Mouse (Mus musculus) embryonic facial prominence, embryonic 12.5 days (tissue): ENCODE results near the gene Eps8l3. TPM values are rescaled to one million over a fixed set of nuclear protein-coding genes. Genes with fewer than 3 reads are reported as not detected.
A peak's percentile ranks its signal among the peaks of the same experiment; 100 is the strongest.

Source experiments
- ATAC-seq: fragments of 200-750 bp; cut with Nextera tagmentation; 2 replicates; pipeline ENCODE4 v1.8.0; 2017; ENCODE audit not compliant: insufficient number of reproducible peaks, insufficient read depth, low FRiP score, low TSS enrichment
- H3K27ac ChIP-seq: fragments of 300-500 bp; sonication (generic); 2 replicates; pipeline ENCODE4 v1.5.1; 2016; ENCODE audit warnings: mild to moderate bottlenecking
- H3K27me3 ChIP-seq: fragments of 300-500 bp; sonication (generic); 2 replicates; pipeline ENCODE4 v1.6.1; 2016; ENCODE audit warnings: mild to moderate bottlenecking, moderate library complexity
- H3K36me3 ChIP-seq: fragments of 300-500 bp; sonication (generic); 2 replicates; pipeline ENCODE4 v1.6.1; 2016; ENCODE audit warnings: mild to moderate bottlenecking
- H3K4me1 ChIP-seq: fragments of 300-500 bp; sonication (generic); 2 replicates; pipeline ENCODE4 v1.6.1; 2016
- H3K4me2 ChIP-seq: fragments of 300-500 bp; sonication (generic); replicated peaks from 2 replicates; pipeline ENCODE4 v1.6.1; 2016; ENCODE audit warnings: mild to moderate bottlenecking, moderate library complexity
- H3K4me3 ChIP-seq: fragments of 300-500 bp; sonication (generic); 2 replicates; pipeline ENCODE4 v1.5.1; 2016; ENCODE audit warnings: mild to moderate bottlenecking
- H3K9ac ChIP-seq: fragments of 300-500 bp; sonication (generic); 2 replicates; pipeline ENCODE4 v1.6.1; 2016; ENCODE audit warnings: mild to moderate bottlenecking, moderate library complexity
- H3K9me3 ChIP-seq: fragments of 300-500 bp; sonication (generic); 2 replicates; pipeline ENCODE4 v1.6.1; 2016; ENCODE audit warnings: mild to moderate bottlenecking, moderate library complexity
- WGBS: fragments of 180-500 bp; shearing (Covaris S2); methylation state at CpG from one replicate; pipeline ENCODE4 v1.1.7; 2016; 5-methylcytosine and 5-hydroxymethylcytosine counted together
- polyA plus RNA-seq: library from polyadenylated mRNA; unstranded; fragments of >200 nt; fragmentation: Nextera tagmentation; extraction: Ambion mirVana; gene quantifications from 2 replicates; pipeline ENCODE4 v1.2.1, GENCODE M21; 2016

The Eps8l3 gene
- polyA plus RNA-seq, 1 experiment from 2014 or later, result not detected

DNA sequence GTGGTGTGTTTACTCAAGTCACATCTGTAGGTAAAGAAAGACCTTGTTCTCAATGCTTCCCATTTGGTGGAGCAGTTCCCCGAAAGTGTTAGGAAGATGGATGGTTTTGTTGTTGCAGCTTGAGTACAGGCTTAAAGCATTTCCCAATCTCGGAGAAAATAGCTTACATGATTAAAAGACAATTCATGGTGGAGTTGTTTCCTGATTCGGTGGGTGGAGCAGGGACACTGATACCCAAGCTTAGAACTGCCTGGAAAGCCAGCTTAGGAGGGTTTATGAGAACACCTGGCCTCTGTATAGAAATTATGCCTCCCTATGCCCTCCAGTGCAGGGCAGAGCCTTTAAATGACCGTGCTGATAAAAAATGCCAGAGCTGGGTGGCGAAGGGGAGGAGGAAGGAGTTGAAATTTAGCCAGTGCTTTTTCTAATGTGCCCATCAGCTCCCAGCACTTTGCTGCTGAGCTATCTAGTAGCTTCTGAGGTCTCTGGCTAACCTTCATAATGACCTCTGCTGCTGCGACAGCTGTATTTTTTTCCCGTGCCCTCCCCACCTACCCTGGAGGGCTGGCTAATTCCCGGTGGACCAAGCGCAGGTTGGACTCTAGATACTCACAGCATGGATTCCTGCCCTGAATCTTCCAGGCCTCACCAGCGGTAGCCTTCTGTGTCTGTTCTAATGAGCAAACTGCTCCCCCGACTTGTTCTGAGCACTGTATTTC is 24.1 kb downstream of the Eps8l3 start:
- Histone ChIP-seq H3K4me1 (peaks cover 10% of the 10 kb centered on the region; the same call in 1 of the 2 replicates), H3K4me3 (no peak overlapping the region), H3K9me3 (no peaks in the 10 kb centered on the region), H3K27ac (no peak overlapping the region), H3K4me2 (no peak overlapping the region), H3K9ac (no peak overlapping the region), H3K27me3 (no peaks in the 10 kb centered on the region), H3K36me3 (peaks cover 18% of the 10 kb centered on the region)
- WGBS, result 69% methylated on average over 11 of the region's 11 CpGs
- no peak for ATAC-seq

DNA sequence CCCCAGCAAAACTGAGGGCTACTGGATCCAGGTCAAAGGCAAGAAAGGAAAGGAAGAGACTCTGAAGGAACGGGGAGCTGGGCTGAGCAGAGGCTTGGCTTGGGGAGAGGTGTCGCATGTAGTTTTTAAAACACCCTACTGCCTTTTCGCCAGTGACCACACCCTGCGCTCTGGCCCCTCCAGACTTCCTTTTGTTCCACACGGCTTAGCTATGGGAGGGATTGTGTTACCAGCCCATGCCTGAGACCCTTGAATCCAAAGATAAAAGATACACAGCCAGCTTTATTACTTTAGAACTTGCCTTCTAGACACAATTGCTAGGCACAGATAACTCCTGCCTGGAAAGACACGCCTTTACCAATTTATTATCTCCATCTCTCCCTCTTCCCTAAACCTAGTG is 28.9 kb downstream of the Eps8l3 start:
- Histone ChIP-seq H3K4me2 (no peak overlapping the region), H3K36me3 (no peaks in the 10 kb centered on the region), H3K4me3 (no peak overlapping the region), H3K27me3 (no peaks in the 10 kb centered on the region), H3K27ac (no peak overlapping the region), H3K9ac (no peak overlapping the region), H3K4me1 (peaks cover 8% of the 10 kb centered on the region; the same call in 1 of the 2 replicates), H3K9me3 (no peaks in the 10 kb centered on the region)
- WGBS, result 67% methylated on average over 6 of the region's 6 CpGs
- no peak for ATAC-seq

DNA sequence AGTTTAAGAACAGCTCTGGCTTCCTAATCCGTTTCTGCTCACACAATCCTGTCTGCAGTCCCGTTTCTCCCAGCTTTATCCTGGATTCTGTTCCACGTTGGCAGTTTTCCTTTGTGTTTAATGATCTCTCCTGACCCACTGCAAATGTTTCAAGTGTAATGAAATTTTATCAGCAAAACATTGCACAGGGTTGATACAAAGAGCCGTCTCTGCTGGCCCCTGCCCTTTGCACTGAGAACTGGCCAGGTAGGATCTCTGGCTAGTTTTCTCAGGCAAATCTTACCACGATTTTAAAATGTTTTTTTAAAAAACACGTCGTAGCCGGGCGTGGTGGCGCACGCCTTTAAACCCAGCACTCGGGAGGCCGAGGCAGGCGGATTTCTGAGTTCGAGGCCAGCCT is 39.6 kb downstream of the Eps8l3 start:
- Histone ChIP-seq H3K36me3 (no peaks in the 10 kb centered on the region), H3K4me1 (no peaks in the 10 kb centered on the region), H3K4me2 (no peak overlapping the region), H3K27me3 (no peaks in the 10 kb centered on the region), H3K27ac (no peak overlapping the region), H3K9me3 (no peaks in the 10 kb centered on the region), H3K9ac (no peak overlapping the region), H3K4me3 (no peak overlapping the region)
- ATAC-seq, result no peak
- 82% methylated on average over 15 of the region's 15 CpGs for WGBS

DNA sequence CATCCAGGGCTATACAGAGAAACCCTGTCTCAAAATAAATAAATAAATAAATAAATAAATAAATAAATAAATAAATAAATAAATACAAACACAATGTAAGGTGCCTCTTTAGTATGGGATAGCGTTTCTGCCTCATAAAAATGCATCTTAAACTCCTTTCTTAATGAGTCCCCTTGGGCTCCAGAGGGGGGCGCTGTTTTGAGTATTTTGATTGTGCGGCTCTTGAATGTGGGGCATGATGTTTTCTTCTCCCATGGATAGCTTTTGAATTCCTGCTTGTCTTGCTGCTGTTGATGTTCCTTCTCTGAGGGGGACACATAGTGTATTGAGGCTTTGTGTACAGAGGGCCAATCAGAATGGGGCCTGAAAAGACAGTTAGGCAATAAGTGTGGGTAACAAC is 40.1 kb downstream of the Eps8l3 start:
- H3K27ac ChIP-seq, result no peak overlapping the region
- H3K4me2 ChIP-seq, result no peak overlapping the region
- H3K36me3 ChIP-seq, result no peaks in the 10 kb centered on the region
- no peak for ATAC-seq
- no peak overlapping the region for H3K9ac ChIP-seq
- WGBS, result 81% methylated on average over 3 of the region's 3 CpGs
- no peaks in the 10 kb centered on the region for H3K27me3 ChIP-seq
- no peaks in the 10 kb centered on the region for H3K4me1 ChIP-seq
- no peaks in the 10 kb centered on the region for H3K9me3 ChIP-seq
- H3K4me3 ChIP-seq, result no peak overlapping the region

DNA sequence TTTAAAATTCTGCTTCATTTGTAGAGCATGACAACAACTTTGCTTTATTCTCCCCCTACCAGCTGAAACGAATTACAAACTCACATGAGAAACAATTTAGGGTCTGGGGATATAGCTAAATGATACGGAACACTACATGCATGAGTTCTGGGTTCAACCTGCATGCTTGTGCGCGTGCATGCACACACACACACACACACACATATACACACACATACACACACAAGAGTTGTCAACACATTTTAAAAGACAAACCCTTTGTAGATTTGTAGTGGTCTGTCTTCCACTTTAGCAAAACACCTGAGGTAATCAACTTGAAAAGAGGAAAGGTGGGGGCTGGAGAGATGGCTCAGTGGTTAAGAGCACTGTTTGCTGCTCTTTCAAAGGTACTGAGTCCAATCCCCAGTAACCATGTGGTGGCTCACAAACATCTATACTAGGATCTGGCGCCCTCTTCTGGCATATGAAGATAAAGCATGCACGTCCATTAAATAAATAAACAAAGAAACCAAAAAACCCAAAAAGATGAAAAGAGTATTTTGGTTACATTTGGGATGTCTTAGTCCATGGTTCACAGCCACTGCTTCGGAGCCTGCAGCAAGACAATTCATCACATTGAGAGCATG is 40.9 kb downstream of the Eps8l3 start:
- no peak for ATAC-seq
- Histone ChIP-seq H3K36me3 (no peaks in the 10 kb centered on the region), H3K4me3 (no peak overlapping the region), H3K9ac (no peak overlapping the region), H3K9me3 (no peaks in the 10 kb centered on the region), H3K27ac (no peak overlapping the region), H3K4me1 (no peaks in the 10 kb centered on the region), H3K4me2 (no peak overlapping the region), H3K27me3 (no peaks in the 10 kb centered on the region)
- WGBS, result 52% methylated on average over 7 of the region's 7 CpGs

DNA sequence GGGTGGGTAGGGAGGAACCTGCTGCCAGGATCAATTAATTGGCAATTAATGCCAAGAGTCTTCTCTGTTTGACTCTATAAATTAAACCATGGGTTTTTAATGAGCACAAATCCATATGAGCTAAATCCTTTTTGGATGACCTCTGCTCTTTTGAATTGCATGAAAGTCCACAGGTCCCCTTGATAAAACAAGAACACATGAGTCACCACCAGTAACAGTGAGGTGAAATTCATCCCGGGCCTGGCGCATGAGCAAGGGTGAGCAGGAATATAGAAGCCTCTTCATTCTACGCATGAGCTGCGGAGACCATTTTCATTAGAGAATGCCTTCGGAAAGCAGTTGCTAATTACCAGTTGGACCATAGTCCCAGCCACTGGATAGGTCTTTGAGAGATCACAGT is 43.3 kb downstream of the Eps8l3 start:
- Histone ChIP-seq H3K36me3 (no peaks in the 10 kb centered on the region), H3K4me3 (no peak overlapping the region), H3K4me2 (no peak overlapping the region), H3K9me3 (no peaks in the 10 kb centered on the region), H3K27me3 (no peaks in the 10 kb centered on the region), H3K27ac (no peak overlapping the region), H3K9ac (no peak overlapping the region), H3K4me1 (no peaks in the 10 kb centered on the region)
- ATAC-seq, result no peak
- 91% methylated on average over 5 of the region's 5 CpGs for WGBS

DNA sequence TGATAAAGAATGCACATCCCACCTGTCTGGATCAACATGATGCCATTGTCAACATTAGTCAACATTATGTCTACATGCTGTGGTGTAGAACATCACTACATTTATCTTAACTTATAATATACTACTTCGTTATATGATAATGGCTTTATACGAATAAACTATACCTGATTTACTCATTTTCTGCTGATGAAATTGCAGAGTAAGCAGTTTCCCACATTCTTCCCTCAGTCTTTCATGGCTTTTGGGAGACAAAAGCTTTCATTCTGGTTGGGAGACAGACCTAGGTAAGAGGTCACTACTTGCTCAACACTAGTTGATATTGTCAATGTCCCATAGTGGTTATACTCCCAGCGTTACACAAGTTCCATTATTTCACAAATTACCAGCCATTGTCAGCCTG is 48.3 kb downstream of the Eps8l3 start:
- Histone ChIP-seq H3K9me3 (no peaks in the 10 kb centered on the region), H3K4me2 (no peak overlapping the region), H3K27ac (no peak overlapping the region), H3K27me3 (no peaks in the 10 kb centered on the region), H3K4me1 (no peaks in the 10 kb centered on the region), H3K4me3 (no peak overlapping the region), H3K36me3 (no peaks in the 10 kb centered on the region), H3K9ac (no peak overlapping the region)
- ATAC-seq, result no peak
- WGBS, result 86% methylated on average over 3 of the region's 3 CpGs

DNA sequence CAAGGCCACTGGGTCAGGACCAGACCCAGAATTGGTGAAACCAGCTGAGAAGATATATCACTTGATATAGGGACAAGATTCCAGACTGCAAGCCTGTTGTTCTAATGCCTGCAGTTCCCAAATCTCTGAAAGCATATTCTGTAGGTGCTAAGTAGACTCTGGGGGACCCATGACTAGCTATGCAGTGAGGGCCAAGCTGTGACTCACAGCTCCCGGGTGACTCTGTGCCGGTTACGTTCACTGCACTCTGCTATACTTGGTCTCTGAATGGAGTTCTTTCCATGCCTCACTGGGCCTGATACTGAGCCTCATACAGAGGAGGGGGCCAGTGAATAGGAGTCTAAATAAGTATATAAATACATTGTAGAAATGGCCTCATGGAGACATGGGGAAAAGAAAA is 50.8 kb downstream of the Eps8l3 start:
- 0 out of 2 replicates have a peak, but pooled peaks cover 12% of the 10 kb centered on the region for H3K4me1 ChIP-seq
- no peak overlapping the region for H3K4me2 ChIP-seq
- H3K27ac ChIP-seq, result no peak overlapping the region
- H3K9ac ChIP-seq, result no peak overlapping the region
- H3K9me3 ChIP-seq, result no peaks in the 10 kb centered on the region
- no peak for ATAC-seq
- H3K27me3 ChIP-seq, result no peaks in the 10 kb centered on the region
- H3K36me3 ChIP-seq, result no peaks in the 10 kb centered on the region
- whole genome bisulfite sequencing, result 80% methylated on average over 3 of the region's 3 CpGs
- no peak overlapping the region for H3K4me3 ChIP-seq

DNA sequence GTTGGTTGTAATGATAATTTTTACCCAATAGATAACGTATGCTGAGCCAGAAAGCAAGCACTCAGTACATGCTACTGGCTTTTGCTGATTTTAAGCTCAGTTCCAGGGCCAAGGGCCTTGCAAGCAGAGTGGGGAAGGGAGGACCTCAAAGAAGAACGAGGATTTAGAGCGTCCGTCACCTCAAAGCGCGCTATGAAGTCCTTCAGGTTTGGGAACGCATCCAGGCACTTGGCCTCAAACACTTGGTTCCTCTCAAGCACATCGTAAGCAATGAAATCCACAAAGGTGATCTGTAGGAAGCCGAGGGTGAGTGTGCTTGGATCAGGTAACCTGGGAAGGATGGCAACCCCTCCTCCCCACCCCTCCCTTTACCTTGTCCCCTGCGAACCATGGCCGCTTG is 51.7 kb downstream of the Eps8l3 start:
- Histone ChIP-seq H3K9me3 (no peaks in the 10 kb centered on the region), H3K36me3 (no peaks in the 10 kb centered on the region), H3K4me3 (no peak overlapping the region), H3K27ac (no peak overlapping the region), H3K4me2 (no peak overlapping the region), H3K27me3 (no peaks in the 10 kb centered on the region), H3K4me1 (0 out of 2 replicates have a peak, but pooled peaks cover 12% of the 10 kb centered on the region), H3K9ac (no peak overlapping the region)
- ATAC-seq, result no peak
- 86% methylated on average over 11 of the region's 11 CpGs for WGBS

DNA sequence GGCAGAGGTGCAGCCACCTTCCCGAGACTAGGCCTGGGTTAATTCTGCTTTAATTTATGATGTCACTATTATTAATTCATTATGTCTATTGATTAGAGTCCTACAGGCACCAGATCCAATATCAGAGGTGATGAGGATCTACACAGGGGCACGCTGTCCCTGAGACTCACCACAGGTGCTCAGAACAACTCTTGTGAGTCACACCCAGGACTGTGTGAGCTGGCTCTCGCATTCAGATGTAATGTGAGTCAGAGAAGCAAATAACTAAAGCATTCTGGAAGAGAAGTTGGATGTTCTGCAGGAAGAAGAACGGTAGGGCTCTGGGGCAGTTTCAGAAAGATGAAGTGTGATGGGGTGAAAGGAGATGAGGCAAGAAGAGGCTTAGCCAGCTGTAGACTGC is 52.2 kb downstream of the Eps8l3 start:
- no peak overlapping the region for H3K4me2 ChIP-seq
- WGBS, result 82% methylated on average over 4 of the region's 4 CpGs
- H3K9ac ChIP-seq, result no peak overlapping the region
- H3K4me3 ChIP-seq, result no peak overlapping the region
- no peaks in the 10 kb centered on the region for H3K36me3 ChIP-seq
- no peaks in the 10 kb centered on the region for H3K27me3 ChIP-seq
- H3K27ac ChIP-seq, result no peak overlapping the region
- H3K4me1 ChIP-seq, result 0 out of 2 replicates have a peak, but pooled peaks cover 12% of the 10 kb centered on the region
- no peaks in the 10 kb centered on the region for H3K9me3 ChIP-seq
- no peak for ATAC-seq

DNA sequence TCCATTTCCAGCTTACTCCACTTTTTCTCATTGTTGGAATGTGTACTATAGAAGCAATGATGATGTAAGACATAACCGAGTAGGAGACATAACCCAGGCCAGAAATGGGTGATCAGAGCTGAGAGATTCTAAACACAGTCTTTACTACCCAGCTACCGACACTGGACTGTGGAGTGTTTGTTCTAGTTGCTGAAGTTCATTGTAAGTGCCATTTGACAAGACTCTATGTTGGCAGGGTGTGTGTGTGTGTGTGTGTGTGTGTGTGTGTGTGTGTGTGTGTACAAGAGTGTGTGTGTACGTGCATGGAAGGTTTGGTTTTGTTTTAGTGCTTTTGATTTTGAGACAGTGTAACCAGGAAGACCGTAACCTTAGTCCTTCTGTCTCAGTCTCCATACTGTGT is 52.7 kb downstream of the Eps8l3 start:
- H3K9ac ChIP-seq, result no peak overlapping the region
- H3K27me3 ChIP-seq, result no peaks in the 10 kb centered on the region
- no peaks in the 10 kb centered on the region for H3K36me3 ChIP-seq
- H3K27ac ChIP-seq, result no peak overlapping the region
- 81% methylated on average over 4 of the region's 4 CpGs for WGBS
- 0 out of 2 replicates have a peak, but pooled peaks cover 12% of the 10 kb centered on the region for H3K4me1 ChIP-seq
- no peaks in the 10 kb centered on the region for H3K9me3 ChIP-seq
- H3K4me3 ChIP-seq, result no peak overlapping the region
- ATAC-seq, result no peak
- H3K4me2 ChIP-seq, result no peak overlapping the region

DNA sequence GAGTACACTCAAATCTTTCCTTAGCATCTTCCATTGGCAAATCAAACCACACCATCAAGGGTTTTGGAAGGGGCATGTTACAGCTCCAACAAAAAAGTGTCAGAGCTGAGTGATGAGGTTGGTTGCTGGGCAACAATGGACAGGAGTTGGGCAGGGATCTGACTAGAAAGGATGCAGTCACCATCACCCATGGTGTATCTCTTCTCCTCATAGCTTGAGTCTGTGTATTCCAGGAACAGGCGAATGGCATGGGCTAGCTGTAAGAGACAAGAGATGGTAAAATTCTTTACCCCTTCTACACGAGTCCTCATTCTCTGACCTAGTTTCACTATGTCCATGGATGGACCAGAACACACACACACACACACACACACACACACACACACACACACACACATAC is 54.1 kb downstream of the Eps8l3 start:
- Histone ChIP-seq H3K9ac (no peak overlapping the region), H3K27me3 (no peaks in the 10 kb centered on the region), H3K9me3 (no peaks in the 10 kb centered on the region), H3K4me1 (0 out of 2 replicates have a peak, but pooled peaks cover 12% of the 10 kb centered on the region), H3K36me3 (no peaks in the 10 kb centered on the region), H3K4me3 (peak overlapping the region; percentile 23), H3K27ac (peak overlapping the region; percentile 59), H3K4me2 (peak overlapping the region; percentile 49)
- no peak for ATAC-seq
- 54% methylated on average over 2 of the region's 2 CpGs for WGBS
